Mouse (Mus musculus): Measurements from ENCODE around the gene Foxk1.

Foxk1 gene

GRCm38 (mm10) chr5:142391691-142392090 is 9.6 kb upstream of the Foxk1 start:
- DNase-seq = no peak

- DNase-seq = no peak
Observed at GRCm38 (mm10) chr5:142394602-142395252, 6.6 kb upstream of the Foxk1 start.

DNA sequence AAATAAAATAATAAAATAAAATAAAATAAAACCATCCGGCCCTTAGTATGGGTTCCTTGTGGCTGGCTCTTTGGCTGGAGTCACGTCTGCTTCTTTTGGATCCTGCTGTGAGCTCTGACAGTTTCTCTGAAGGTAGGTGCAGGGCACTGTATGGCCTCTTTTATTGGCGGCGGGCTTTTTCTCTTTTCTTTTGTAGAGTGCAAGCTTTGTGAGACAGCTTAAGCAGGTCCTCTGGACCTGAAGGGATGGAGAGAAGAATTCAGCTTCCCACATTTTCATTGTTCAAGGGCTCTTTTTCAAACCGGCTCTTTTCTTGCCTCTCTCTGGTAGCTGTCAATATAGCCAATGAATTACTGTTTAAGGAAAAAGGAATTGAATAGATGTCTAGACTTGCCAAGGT is 5.4 kb upstream of the Foxk1 start:
- DNase-seq = no peak

DNA sequence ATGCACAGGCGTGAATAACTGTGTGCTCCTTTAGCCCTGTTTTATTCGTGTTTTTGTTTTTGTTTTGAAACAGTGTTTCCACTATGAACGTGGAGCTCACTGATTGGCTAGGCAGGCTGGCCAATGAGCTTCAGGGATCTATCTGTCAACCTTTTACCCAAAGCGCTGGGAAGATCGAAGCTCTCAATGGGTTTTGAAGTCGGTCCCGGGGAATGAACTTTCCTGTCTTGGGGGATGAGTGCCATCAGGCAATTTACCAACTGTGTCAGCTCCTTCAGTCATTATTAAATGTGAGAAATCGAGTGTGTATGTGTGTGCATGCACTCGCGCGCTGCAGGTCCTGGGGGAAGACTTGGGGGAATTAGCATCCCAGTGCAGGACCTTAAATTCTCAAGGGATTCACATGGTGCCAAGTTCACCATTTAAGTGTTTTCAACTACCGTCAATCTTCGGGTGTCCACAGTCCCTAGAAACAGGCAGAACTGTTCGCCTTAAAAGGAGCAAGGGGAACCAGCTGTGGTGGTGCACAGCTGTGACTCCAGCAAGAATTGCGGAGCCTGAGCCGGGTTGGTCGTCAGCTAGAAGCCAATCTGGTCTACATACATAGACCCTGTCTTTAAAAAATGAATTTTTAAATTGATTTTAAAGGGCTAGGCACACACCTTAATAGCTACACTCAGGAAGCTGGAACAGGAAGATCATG is 965 bp upstream of the Foxk1 start:
- peak; percentile 51 to 69 for DNase-seq

DNA sequence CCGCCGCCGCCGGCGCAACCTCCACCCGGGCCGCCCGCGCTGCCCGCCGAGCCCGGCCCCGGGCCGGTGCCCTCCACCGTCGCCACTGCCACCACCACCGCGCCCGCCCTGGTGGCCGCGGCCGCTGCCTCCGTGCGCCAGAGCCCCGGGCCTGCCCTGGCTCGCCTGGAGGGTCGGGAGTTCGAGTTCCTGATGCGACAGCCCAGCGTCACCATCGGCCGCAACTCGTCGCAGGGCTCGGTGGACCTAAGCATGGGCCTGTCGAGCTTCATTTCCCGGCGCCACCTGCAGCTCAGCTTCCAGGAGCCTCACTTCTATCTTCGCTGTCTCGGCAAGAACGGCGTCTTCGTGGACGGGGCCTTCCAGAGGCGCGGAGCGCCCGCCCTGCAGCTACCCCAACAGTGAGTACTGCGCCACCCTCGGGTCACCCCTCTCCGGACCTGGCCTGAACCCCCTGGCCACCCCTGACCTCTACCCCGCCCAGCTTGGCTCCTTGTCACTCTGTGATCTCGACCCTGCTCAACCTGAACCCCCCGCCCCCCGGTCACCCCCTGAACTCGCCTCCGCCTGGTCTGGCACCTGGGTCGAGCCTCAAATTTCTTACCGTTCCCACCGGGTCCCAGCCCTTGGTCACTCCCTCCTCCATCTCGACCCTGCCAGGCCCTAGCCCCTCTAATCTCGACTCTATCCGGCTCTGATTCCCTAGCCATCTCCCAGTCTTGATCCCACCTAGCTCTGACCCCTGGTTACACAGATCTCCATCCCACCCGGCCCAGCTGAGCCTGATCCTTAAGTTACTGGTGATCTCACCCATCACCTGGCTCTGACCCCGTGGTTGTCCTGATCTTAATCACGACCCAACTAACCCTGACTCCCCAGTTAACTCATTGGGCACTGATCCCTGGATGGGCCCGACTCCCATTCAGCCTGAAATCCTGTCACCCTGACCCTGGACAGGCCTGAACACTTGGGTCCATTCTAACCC is 636 bp downstream of the Foxk1 start:
- peak; percentile 44 to 70 for DNase-seq

DNA sequence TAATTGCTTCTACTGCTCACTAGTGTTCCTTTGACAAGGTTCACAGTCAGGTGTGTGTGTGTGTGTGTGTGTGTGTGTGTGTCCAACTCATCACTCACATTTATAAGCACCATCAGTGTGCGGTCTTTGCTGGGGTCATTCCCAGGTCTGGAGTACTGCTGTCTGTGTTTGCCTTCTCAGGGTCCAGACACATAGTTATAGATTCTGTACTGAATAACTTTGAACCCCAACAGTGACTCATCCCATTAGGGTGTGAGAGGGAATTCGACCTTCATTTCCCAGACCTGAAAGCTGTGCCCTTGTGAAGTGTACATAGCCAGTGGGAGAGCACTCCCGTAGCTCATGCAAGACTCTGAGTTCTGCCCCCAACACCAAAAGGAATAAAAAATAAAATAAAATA is 2.4 kb downstream of the Foxk1 start:
- no peak for DNase-seq

DNA sequence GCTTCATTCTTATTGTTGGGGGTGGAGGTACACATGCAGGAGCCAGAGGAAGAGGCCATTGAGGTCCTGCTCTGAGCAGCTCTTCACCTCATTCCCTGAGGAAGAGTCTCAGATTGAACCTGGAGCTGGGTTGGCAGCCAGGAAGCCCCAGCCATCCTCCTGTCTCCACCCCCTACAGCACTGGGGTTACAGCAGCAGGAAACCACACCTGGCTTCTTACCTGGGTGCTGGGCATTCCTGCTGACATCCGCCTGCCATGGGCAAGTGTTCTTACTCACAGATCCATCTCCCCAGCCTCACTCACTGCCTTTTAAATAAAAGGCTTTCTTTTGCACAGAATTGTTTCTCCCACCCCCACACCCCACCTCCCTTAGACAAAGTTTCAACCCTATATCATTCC is 3.0 kb downstream of the Foxk1 start:
- no peak for DNase-seq

GRCm38 (mm10) chr5:142405426-142405825 is 4.1 kb downstream of the Foxk1 start:
- DNase-seq = no peak

DNA sequence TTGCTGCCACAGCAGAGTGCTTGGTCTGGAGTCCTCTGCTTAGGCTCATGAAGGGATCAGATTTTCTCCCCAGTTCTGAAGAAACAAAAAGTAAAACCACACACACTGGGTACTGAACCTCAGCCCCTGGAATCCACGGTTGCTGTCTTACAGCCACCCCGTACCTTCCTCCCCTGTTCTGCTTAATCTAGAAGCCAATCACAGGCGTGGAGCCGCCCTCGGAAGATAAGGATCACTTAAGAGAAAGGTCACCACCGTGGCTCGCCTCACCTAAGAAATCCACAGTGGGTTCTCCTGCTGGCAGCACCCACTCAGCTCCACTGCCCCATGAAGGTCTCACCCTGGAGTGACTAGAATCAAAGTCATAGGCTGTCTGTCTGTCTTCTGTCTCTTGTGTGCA is 5.1 kb downstream of the Foxk1 start:
- no peak for DNase-seq

DNA sequence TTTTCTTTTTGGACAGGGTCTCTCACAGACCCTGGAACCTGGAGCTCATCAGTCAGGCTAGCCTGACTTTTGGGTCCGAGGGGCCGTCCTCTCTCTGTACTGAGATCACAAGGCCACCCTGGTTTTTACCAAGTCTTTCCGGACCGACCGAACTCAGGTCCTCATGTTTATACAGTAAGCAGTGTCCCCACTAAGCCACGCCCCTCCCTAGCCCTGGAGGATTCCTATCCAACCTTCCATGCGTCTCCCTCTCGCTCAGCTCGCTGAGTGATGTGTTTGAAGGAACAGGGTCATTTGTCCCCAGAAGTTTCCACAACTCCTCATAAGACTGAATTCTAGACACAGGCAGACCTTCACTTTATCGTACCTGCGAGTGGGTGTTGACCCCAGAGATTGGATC is 5.6 kb downstream of the Foxk1 start:
- DNase-seq = peak; percentile 40 to 65

DNA sequence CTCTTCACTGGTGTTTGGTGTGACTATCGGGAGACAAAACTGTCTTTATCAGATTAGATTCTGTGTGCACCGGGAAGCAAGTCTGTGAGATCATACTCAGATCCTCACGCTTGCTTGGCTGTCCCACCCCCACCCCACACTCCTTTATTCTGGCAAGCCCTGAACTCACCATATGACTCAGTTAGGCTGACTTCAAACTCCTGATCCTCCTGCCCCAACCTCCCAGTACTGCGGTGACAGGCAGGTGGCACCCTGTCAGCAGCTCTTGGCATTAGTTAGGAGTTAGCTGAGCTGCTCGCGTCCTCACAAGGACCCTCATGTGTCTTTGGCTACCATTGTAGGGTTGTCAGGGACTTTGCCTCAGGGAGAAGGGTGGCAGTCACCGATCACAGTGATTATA is 6.1 kb downstream of the Foxk1 start:
- DNase-seq = no peak

GRCm38 (mm10) chr5:142409169-142409568 is 7.9 kb downstream of the Foxk1 start:
- DNase-seq = no peak

DNA sequence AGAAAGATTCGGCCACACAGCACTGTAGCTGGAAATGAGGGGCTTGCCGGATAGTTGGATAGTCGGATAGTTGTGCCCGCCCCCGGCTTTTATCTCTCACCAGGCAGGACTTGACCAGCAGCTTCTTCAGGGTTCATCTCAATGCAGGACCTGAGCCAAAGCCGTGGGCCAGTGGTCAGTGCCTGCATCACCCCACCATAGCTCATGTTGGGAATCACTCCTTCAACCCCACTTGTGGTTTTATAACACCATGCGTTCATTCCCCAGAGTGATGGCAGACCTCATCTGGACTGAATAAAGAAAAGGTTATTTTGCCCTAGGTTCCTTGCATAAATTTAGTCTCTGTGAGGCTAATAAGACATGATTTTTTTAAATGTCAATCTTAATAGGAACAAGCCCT is 9.1 kb downstream of the Foxk1 start:
- DNase-seq = no peak

DNA sequence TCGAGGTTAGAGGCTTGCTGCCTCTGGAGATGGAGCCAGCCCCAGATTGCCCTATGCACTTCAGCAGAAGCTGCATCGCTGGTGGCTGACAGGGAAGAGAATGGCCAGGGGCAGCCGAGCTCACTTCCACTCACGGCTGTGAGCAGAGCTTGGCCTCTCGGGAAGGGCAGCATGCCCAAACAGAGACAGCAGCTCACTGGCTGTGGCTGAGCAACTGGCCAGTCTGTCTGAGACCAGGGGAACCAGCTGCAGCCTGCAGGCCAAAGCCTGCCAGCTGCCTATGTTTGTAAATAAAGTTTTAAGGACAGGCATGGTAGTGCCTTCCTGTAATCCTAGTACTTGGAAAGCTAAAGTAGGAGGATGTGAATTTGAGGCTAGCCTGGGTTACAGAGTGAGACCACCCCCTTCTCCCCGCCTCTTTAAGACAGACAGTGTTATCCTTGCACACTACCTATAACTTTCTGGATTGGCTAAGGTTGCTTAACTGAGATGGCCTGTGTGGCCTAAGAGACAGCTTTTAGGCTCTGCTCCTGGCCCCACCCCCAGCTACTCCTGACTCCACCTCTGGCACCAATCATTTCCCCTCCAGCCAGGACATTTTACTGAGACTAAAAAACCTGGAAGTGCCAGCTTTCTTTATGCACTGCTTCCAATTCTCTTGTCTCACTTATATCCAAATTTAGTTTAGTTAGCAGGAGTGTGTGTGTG is 11.5 kb downstream of the Foxk1 start:
- peak; percentile 59 to 68 for DNase-seq

DNA sequence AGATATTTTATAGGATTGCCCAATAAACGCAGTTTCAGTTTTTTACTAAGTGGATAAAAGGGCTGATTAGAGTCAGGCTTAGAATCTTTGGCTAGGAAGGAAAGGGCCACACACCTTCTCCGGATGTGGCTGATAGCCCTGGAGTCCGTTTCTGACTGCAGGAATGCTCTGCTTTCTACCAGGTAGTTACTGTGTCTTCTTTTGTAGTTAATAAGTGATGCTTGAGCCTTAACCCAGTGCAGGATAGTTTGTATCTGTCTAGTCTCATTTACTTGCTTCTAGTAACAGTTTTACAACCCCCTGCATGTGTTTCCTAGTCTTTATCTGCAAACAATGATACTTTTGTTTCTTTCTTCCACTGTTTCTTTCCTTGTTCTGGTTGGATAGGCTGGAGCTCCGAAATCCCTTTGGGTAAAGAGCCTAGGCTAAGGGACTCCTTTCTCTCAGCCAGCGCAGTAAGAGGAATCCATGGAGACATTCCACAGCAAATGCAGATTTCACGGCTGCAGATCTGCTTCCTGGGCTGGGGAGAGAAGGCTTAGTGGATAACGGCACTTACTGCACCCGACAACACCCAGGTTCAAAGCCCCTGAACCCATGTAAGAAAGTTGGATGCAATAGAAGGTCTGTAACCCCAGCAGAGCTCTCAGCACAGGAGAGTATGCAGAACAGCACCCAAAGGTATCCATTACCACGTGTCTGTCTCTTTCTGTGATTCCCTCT is 12.6 kb downstream of the Foxk1 start:
- DNase-seq = no peak

- no peak for DNase-seq
Observed at GRCm38 (mm10) chr5:142415401-142415800, 14.1 kb downstream of the Foxk1 start.

- DNase-seq = no peak
Observed at GRCm38 (mm10) chr5:142416070-142416775, 14.9 kb downstream of the Foxk1 start.

GRCm38 (mm10) chr5:142417104-142417503 is 15.8 kb downstream of the Foxk1 start:
- DNase-seq = peak in 1 of 2 experiments; percentile 56

DNA sequence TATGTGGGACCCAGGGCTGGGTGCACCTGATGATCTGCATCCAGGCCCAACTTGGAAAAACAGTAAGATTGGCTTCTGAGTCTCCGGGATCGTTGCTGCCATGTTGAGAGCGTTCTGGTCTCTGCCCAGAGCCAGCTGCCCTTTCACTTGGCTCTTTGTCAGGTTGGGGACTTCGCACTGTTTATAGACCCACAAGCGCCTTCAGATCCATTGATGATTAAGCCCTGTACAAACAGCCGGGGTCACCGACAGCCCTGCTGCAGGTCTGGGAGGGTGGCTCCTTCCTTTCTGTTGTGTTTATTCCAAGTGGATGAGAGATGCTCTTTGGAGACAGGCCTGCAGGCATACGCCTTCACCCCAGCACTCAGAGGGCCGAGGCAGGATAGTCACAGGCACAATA is 16.6 kb downstream of the Foxk1 start:
- DNase-seq = peak; percentile 41 to 62

DNA sequence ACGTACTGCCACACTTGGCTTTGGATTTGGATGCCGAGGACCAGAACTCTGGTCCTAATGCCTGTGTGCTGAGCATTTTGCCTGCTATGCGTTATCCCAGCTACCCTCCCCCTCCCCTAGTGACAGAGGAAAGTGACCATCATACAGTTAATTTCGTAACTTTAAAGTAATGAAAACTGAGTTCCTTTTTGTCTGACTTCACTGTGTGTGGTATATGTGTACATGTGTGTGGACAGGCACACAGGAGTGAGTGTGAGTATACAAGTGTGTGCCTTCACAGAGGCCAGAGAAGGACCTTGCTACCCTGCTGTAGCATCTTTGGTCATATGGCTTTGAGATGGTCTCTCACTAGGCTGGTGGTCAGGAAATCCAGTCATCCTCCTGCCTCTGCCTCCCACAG is 17.1 kb downstream of the Foxk1 start:
- DNase-seq = no peak

GRCm38 (mm10) chr5:142420317-142420716 is 19.0 kb downstream of the Foxk1 start:
- no peak for DNase-seq

Data from kidney, postnatal 25 days (tissue).